Mouse (Mus musculus) MEL (cell line): Measurements from ENCODE around the gene Cables2.

ENCODE experiments used
- MEF2A ChIP-seq: IDR thresholded peaks from 2 replicates; pipeline ENCODE4 v1.6.1; 2014; ENCODE audit warnings: low read depth, mild to moderate bottlenecking, inconsistent platforms, low read length, improper control_type of control experiment; ENCODE audit not compliant: poor library complexity, insufficient replicate concordance, severe bottlenecking; ENCODE audit errors: extremely low read depth
- POLR2A ChIP-seq, 2 experiments: IDR thresholded peaks; 2 replicates each; pipeline ENCODE4 v1.6.1; 2011 to 2012; ENCODE audit warnings: low read length in 2 of 2, mild to moderate bottlenecking in 2 of 2, control low read depth in 1 of 2, improper control_type of control experiment in 1 of 2, low read depth in 1 of 2, moderate library complexity in 1 of 2; ENCODE audit not compliant: control insufficient read depth in 1 of 2, insufficient read depth in 1 of 2, poor library complexity in 1 of 2

DNA sequence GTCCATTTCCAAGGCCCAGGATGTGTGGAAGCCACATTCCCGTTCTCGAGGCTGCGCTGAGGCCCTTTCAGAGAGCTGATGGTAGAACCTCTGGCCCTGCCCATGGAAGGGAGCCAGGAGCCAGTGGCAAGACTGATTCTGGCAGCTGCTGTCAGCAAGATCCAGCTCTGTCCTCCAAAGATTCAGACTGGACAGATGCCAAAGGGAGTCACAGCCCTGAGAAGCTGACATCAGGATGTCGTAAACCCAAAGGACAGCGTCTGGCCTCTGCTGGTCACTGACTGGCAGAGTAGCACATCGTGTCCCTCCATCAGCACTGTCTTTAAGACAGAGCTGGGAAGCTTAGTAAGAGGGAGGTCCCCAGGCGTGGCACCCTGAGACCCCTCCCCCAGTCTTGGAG is 44.7 kb downstream of the Cables2 start:
- no peak for TF ChIP-seq MEF2A
- no peak for TF ChIP-seq POLR2A (IDR thresholded peaks at IDR 0.05; ENCODE audit: control insufficient read depth in 1 of 2, insufficient read depth in 1 of 2, low read depth in 1 of 2, low read length in 2 of 2, poor library complexity in 1 of 2)
